Mouse (Mus musculus): ENCODE data around the gene Kcnk18. TPM values are rescaled to one million over a fixed set of nuclear protein-coding genes. Genes with fewer than 3 reads are reported as not detected.

Gene Kcnk18
- polyA plus RNA-seq, 1 experiment from 2014 or later: not detected

GRCm38 (mm10) chr19:59195181-59195770 is 23.7 kb upstream of the Kcnk18 start:
- peaks cover 46% of the 10 kb centered on the region for H3K27me3 ChIP-seq (ENCODE audit: control insufficient read depth, insufficient read depth, low read length)
- DNase-seq (ENCODE audit: low spot score) (no peak), ATAC-seq (replicated peaks; ENCODE audit: insufficient number of reproducible peaks, low FRiP score, low TSS enrichment, low read depth) (no peak)
- WGBS: 4% methylated on average over 9 of the region's 9 CpGs
- no peak overlapping the region for H3K4me3 ChIP-seq (ENCODE audit: low read depth, low read length)
- peaks cover 5% of the 10 kb centered on the region; the same call in 1 of the 2 replicates for H3K9me3 ChIP-seq (replicated peaks; ENCODE audit: control insufficient read depth, low read length)
- H3K4me2 ChIP-seq (ENCODE audit: low read depth, low read length): no peak overlapping the region
- H3K9ac ChIP-seq (replicated peaks; ENCODE audit: low read length): no peak overlapping the region
- H3K27ac ChIP-seq (replicated peaks; ENCODE audit: low read depth, low read length): no peak overlapping the region
- no peaks in the 10 kb centered on the region for H3K36me3 ChIP-seq (replicated peaks; ENCODE audit: control insufficient read depth, insufficient read depth, low read depth, low read length)
- H3K4me1 ChIP-seq (ENCODE audit: control insufficient read depth, insufficient read depth, low read length): no peaks in the 10 kb centered on the region; the same call in 1 of the 2 replicates

DNA sequence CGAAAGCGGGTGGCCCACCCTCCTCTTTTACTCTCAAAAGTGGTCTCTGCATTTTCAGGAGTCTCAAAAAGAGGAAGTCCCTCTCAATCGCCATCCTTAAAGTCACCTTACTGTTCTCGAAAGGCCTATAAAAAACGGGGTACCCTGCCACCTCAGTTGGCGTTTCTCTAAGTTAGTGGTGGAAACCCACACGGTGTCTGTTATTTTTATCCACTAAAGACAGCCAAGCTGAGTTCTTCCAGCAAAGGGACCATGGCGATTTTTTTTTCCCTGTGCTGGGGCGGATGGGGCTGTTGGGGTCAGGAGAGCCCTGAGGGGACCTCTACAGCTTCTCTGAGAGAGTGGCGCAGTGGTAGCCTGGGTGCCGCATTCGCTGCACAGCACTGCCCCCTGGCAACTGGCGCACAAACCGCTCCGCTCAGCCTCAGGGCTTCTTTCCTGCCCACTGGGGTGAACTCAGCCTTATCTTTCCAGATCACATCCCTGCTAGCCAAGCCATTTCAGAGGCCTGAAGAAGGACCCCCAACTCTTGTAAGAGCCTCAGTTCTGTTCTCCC is 22.8 kb upstream of the Kcnk18 start:
- Histone ChIP-seq H3K4me1 (ENCODE audit: control insufficient read depth, insufficient read depth, low read length) (no peaks in the 10 kb centered on the region; the same call in 1 of the 2 replicates), H3K27me3 (ENCODE audit: control insufficient read depth, insufficient read depth, low read length) (peaks cover 44% of the 10 kb centered on the region)

GRCm38 (mm10) chr19:59198161-59198560 is 20.9 kb upstream of the Kcnk18 start:
- WGBS: 37% methylated on average over 7 of the region's 7 CpGs
- DNase-seq (ENCODE audit: low spot score) (peak; percentile 68), ATAC-seq (replicated peaks; ENCODE audit: insufficient number of reproducible peaks, low FRiP score, low TSS enrichment, low read depth) (no peak)
- Histone ChIP-seq H3K36me3 (replicated peaks; ENCODE audit: control insufficient read depth, insufficient read depth, low read depth, low read length) (no peaks in the 10 kb centered on the region), H3K27ac (replicated peaks; ENCODE audit: low read depth, low read length) (no peak overlapping the region), H3K27me3 (ENCODE audit: control insufficient read depth, insufficient read depth, low read length) (peaks cover 37% of the 10 kb centered on the region), H3K4me1 (ENCODE audit: control insufficient read depth, insufficient read depth, low read length) (no peaks in the 10 kb centered on the region; the same call in 1 of the 2 replicates), H3K9ac (replicated peaks; ENCODE audit: low read length) (no peak overlapping the region), H3K9me3 (replicated peaks; ENCODE audit: control insufficient read depth, low read length) (peaks cover 5% of the 10 kb centered on the region; the same call in 1 of the 2 replicates), H3K4me3 (ENCODE audit: low read depth, low read length) (no peak overlapping the region), H3K4me2 (ENCODE audit: low read depth, low read length) (no peak overlapping the region)

More for the DNA sequence above, 22.8 kb upstream of the Kcnk18 start:
- Histone ChIP-seq H3K4me2 (ENCODE audit: low read depth, low read length) (no peak overlapping the region), H3K27ac (replicated peaks; ENCODE audit: low read depth, low read length) (no peak overlapping the region), H3K9ac (replicated peaks; ENCODE audit: low read length) (no peak overlapping the region), H3K36me3 (replicated peaks; ENCODE audit: control insufficient read depth, insufficient read depth, low read depth, low read length) (no peaks in the 10 kb centered on the region), H3K4me3 (ENCODE audit: low read depth, low read length) (no peak overlapping the region), H3K9me3 (replicated peaks; ENCODE audit: control insufficient read depth, low read length) (peaks cover 5% of the 10 kb centered on the region; the same call in 1 of the 2 replicates)
- peak; percentile 82; the same call in 1 of the 2 replicates for ATAC-seq (replicated peaks; ENCODE audit: insufficient number of reproducible peaks, low FRiP score, low TSS enrichment, low read depth)
- 2% methylated on average over 15 of the region's 15 CpGs for WGBS
- DNase-seq (ENCODE audit: low spot score): peak; percentile 75

GRCm38 (mm10) chr19:59208475-59208874 is 10.5 kb upstream of the Kcnk18 start:
- Histone ChIP-seq H3K27ac (replicated peaks; ENCODE audit: low read depth, low read length) (no peak overlapping the region), H3K36me3 (replicated peaks; ENCODE audit: control insufficient read depth, insufficient read depth, low read depth, low read length) (no peaks in the 10 kb centered on the region), H3K9ac (replicated peaks; ENCODE audit: low read length) (no peak overlapping the region), H3K4me2 (ENCODE audit: low read depth, low read length) (no peak overlapping the region), H3K9me3 (replicated peaks; ENCODE audit: control insufficient read depth, low read length) (no peaks in the 10 kb centered on the region), H3K4me3 (ENCODE audit: low read depth, low read length) (no peak overlapping the region), H3K27me3 (ENCODE audit: control insufficient read depth, insufficient read depth, low read length) (no peaks in the 10 kb centered on the region), H3K4me1 (ENCODE audit: control insufficient read depth, insufficient read depth, low read length) (no peaks in the 10 kb centered on the region)
- 22% methylated on average over 5 of the region's 5 CpGs for whole genome bisulfite sequencing
- no peak for ATAC-seq (replicated peaks; ENCODE audit: insufficient number of reproducible peaks, low FRiP score, low TSS enrichment, low read depth)
- peak; percentile 91 for DNase-seq (ENCODE audit: low spot score)

DNA sequence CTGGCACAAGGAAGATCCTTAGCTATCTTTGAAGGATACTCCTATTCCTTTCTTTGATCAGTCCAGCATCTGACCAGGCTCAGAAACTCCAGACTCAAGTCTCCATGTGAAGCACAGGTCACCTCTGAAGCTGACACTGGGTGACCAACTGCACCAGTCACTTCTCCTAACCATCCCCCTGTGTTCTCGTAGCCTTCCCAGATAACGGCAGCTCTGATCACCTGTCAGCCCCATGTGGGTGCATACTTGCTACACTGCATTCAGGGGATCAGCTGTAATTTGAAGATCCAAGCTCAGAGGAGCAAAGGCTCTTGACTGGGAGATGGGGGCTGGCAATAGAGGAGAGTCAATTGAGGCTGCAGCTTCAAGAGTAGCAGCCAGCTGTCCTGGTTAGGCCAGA is 10.0 kb upstream of the Kcnk18 start:
- Histone ChIP-seq H3K9me3 (replicated peaks; ENCODE audit: control insufficient read depth, low read length) (no peaks in the 10 kb centered on the region), H3K27me3 (ENCODE audit: control insufficient read depth, insufficient read depth, low read length) (no peaks in the 10 kb centered on the region), H3K9ac (replicated peaks; ENCODE audit: low read length) (no peak overlapping the region), H3K4me3 (ENCODE audit: low read depth, low read length) (no peak overlapping the region), H3K4me1 (ENCODE audit: control insufficient read depth, insufficient read depth, low read length) (no peaks in the 10 kb centered on the region), H3K4me2 (ENCODE audit: low read depth, low read length) (no peak overlapping the region), H3K27ac (replicated peaks; ENCODE audit: low read depth, low read length) (no peak overlapping the region), H3K36me3 (replicated peaks; ENCODE audit: control insufficient read depth, insufficient read depth, low read depth, low read length) (no peaks in the 10 kb centered on the region)
- DNase-seq (ENCODE audit: low spot score) (no peak), ATAC-seq (replicated peaks; ENCODE audit: insufficient number of reproducible peaks, low FRiP score, low TSS enrichment, low read depth) (no peak)
- WGBS: 88% methylated on average over 2 of the region's 2 CpGs

- WGBS: 64% methylated on average over 3 of the region's 3 CpGs
- ATAC-seq (replicated peaks; ENCODE audit: insufficient number of reproducible peaks, low FRiP score, low TSS enrichment, low read depth) (no peak), DNase-seq (ENCODE audit: low spot score) (no peak)
- Histone ChIP-seq H3K4me3 (ENCODE audit: low read depth, low read length) (no peak overlapping the region), H3K27ac (replicated peaks; ENCODE audit: low read depth, low read length) (no peak overlapping the region), H3K9ac (replicated peaks; ENCODE audit: low read length) (no peak overlapping the region), H3K4me2 (ENCODE audit: low read depth, low read length) (no peak overlapping the region), H3K4me1 (ENCODE audit: control insufficient read depth, insufficient read depth, low read length) (no peaks in the 10 kb centered on the region), H3K27me3 (ENCODE audit: control insufficient read depth, insufficient read depth, low read length) (no peaks in the 10 kb centered on the region), H3K9me3 (replicated peaks; ENCODE audit: control insufficient read depth, low read length) (no peaks in the 10 kb centered on the region), H3K36me3 (replicated peaks; ENCODE audit: control insufficient read depth, insufficient read depth, low read depth, low read length) (no peaks in the 10 kb centered on the region)
Measured at GRCm38 (mm10) chr19:59216891-59217290, 2.1 kb upstream of the Kcnk18 start.

GRCm38 (mm10) chr19:59221131-59221530 is 2.1 kb downstream of the Kcnk18 start:
- Histone ChIP-seq H3K9ac (replicated peaks; ENCODE audit: low read length) (no peak overlapping the region), H3K4me1 (ENCODE audit: control insufficient read depth, insufficient read depth, low read length) (no peaks in the 10 kb centered on the region), H3K4me3 (ENCODE audit: low read depth, low read length) (no peak overlapping the region), H3K4me2 (ENCODE audit: low read depth, low read length) (no peak overlapping the region), H3K27ac (replicated peaks; ENCODE audit: low read depth, low read length) (no peak overlapping the region), H3K36me3 (replicated peaks; ENCODE audit: control insufficient read depth, insufficient read depth, low read depth, low read length) (no peaks in the 10 kb centered on the region), H3K27me3 (ENCODE audit: control insufficient read depth, insufficient read depth, low read length) (no peaks in the 10 kb centered on the region), H3K9me3 (replicated peaks; ENCODE audit: control insufficient read depth, low read length) (no peaks in the 10 kb centered on the region)
- WGBS: 72% methylated on average over 3 of the region's 3 CpGs
- ATAC-seq (replicated peaks; ENCODE audit: insufficient number of reproducible peaks, low FRiP score, low TSS enrichment, low read depth) (no peak), DNase-seq (ENCODE audit: low spot score) (no peak)

GRCm38 (mm10) chr19:59228376-59228775 is 9.4 kb downstream of the Kcnk18 start:
- no peaks in the 10 kb centered on the region for H3K36me3 ChIP-seq (replicated peaks; ENCODE audit: control insufficient read depth, insufficient read depth, low read depth, low read length)
- H3K27ac ChIP-seq (replicated peaks; ENCODE audit: low read depth, low read length): no peak overlapping the region
- H3K9me3 ChIP-seq (replicated peaks; ENCODE audit: control insufficient read depth, low read length): no peaks in the 10 kb centered on the region

More at GRCm38 (mm10) chr19:59228376-59228775, 9.4 kb downstream of the Kcnk18 start:
- Histone ChIP-seq H3K4me2 (ENCODE audit: low read depth, low read length) (no peak overlapping the region), H3K9ac (replicated peaks; ENCODE audit: low read length) (no peak overlapping the region), H3K27me3 (ENCODE audit: control insufficient read depth, insufficient read depth, low read length) (no peaks in the 10 kb centered on the region), H3K4me3 (ENCODE audit: low read depth, low read length) (no peak overlapping the region), H3K4me1 (ENCODE audit: control insufficient read depth, insufficient read depth, low read length) (no peaks in the 10 kb centered on the region)
- 56% methylated on average over 3 of the region's 3 CpGs for WGBS
- DNase-seq (ENCODE audit: low spot score): no peak
- ATAC-seq (replicated peaks; ENCODE audit: insufficient number of reproducible peaks, low FRiP score, low TSS enrichment, low read depth): no peak

Measured in embryonic facial prominence, embryonic 11.5 days (tissue).